Mouse (Mus musculus) intestine, embryonic 15.5 days (tissue): ENCODE measurements at regions not wholly inside any gene's neighbourhood (a gene's known extent, or its start where the extent isn't known, plus 50 kb on each side); places are given as distances from the start of the nearest gene placed in this dataset.
A peak's percentile ranks its signal among the peaks of the same experiment; 100 is the strongest.

ENCODE experiments used
- ATAC-seq: fragments of 200-750 bp; cut with Nextera tagmentation; 2 replicates; pipeline ENCODE4 v1.8.0; 2017; ENCODE audit warnings: moderate TSS enrichment, moderate library complexity
- H3K27ac ChIP-seq: fragments of 300-500 bp; sonication (generic); 2 replicates; pipeline ENCODE4 v1.5.1; 2015; ENCODE audit warnings: mild to moderate bottlenecking, inconsistent platforms
- H3K27me3 ChIP-seq: fragments of 300-500 bp; sonication (generic); replicated peaks from 2 replicates; pipeline ENCODE4 v1.6.1; 2015; ENCODE audit warnings: inconsistent platforms
- H3K36me3 ChIP-seq: fragments of 300-500 bp; sonication (generic); 2 replicates; pipeline ENCODE4 v1.6.1; 2015; ENCODE audit warnings: inconsistent platforms
- H3K4me1 ChIP-seq: fragments of 300-500 bp; sonication (generic); replicated peaks from 2 replicates; pipeline ENCODE4 v1.6.1; 2015; ENCODE audit warnings: inconsistent platforms
- H3K4me2 ChIP-seq: fragments of 300-500 bp; sonication (generic); replicated peaks from 2 replicates; pipeline ENCODE4 v1.6.1; 2015; ENCODE audit warnings: mild to moderate bottlenecking, inconsistent platforms
- H3K4me3 ChIP-seq: fragments of 300-500 bp; sonication (generic); replicated peaks from 2 replicates; pipeline ENCODE4 v1.5.1; 2015; ENCODE audit warnings: inconsistent platforms
- H3K9ac ChIP-seq: fragments of 300-500 bp; sonication (generic); 2 replicates; pipeline ENCODE4 v1.6.1; 2015; ENCODE audit warnings: inconsistent platforms
- H3K9me3 ChIP-seq: fragments of 300-500 bp; sonication (generic); 2 replicates; pipeline ENCODE4 v1.6.1; 2016; ENCODE audit warnings: inconsistent platforms
- WGBS: fragments of 180-500 bp; shearing (Covaris S2); methylation state at CpG from one replicate; pipeline ENCODE4 v1.1.7; 2015; 5-methylcytosine and 5-hydroxymethylcytosine counted together

DNA sequence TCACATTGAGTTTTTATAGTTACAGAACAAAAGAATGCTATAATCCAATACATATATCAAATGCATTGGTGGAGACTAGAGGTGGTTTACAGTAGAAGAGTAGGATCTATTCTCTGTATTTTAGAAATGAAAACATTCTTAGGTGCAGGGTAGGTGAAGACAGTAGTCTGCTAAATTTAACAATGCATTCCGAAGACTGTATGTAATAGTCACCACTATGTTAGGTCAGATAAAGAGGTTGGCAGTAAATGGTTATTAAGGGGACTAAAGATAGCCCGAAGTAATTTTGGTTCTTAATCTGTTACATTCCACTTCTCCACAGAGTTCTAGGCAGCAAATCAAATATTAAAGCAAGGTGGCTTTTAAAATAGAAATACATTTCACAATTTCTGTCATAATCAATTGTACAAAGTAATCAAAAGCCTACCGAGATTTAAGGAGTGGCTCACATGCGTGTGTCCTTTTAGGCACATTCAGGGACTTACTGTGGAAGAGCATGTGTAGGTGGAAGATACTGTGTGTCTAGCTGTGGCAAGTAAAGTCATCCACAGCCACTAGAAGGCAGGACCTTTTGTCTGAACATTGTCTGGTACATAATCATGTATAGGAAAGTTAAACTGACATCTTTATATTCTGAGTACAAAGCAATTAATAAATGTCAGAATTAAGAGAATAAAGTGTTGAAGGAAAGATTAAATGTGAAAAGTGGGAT lies 288.4 kb downstream of the Btg1 start:
- ATAC-seq = no peak
- Histone ChIP-seq H3K4me3 (no peak overlapping the region), H3K27me3 (no peaks in the 10 kb centered on the region), H3K9ac (no peak overlapping the region), H3K4me2 (no peak overlapping the region), H3K36me3 (no peaks in the 10 kb centered on the region), H3K9me3 (no peaks in the 10 kb centered on the region), H3K27ac (no peak overlapping the region), H3K4me1 (no peaks in the 10 kb centered on the region)
- 90% methylated on average over 4 of the region's 4 CpGs for WGBS

DNA sequence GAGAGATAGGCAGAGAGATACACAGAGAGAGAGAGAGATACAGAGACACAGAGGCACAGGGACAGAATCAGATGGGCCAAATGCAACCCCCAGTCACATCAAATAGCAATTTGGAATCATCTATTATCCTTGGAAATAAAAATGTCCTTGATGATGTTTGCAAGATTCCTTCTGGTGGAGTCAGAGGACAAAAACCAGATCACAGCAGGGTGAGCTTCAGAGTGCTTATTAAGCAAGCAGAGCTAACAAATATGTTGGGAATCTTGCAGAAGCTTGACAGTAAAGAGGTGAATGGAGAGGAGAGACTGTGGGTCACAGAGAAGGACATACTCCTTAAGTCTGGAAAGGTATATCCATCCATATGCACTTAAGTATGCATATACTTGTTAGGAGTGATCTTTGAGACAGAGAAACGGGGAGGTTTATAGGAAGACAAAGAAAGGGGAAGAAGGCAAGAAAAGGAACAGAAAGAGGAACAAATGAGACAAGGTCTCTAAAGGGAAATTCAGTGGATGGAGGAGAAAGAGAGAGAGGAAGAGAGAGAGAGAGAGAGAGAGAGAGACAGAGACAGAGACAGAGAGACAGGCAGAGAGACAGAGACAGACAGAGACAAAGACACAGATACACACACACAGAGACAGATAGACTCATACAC lies 293.0 kb downstream of the Btg1 start:
- no peaks in the 10 kb centered on the region for H3K36me3 ChIP-seq
- WGBS = 39% methylated on average over 1 of the region's 1 CpGs
- no peak overlapping the region for H3K27ac ChIP-seq
- no peak for ATAC-seq
- no peak overlapping the region for H3K4me2 ChIP-seq
- H3K9me3 ChIP-seq = peaks cover 5% of the 10 kb centered on the region; the same call in 1 of the 2 replicates
- H3K9ac ChIP-seq = no peak overlapping the region
- H3K4me3 ChIP-seq = no peak overlapping the region
- H3K4me1 ChIP-seq = no peaks in the 10 kb centered on the region
- no peaks in the 10 kb centered on the region for H3K27me3 ChIP-seq

DNA sequence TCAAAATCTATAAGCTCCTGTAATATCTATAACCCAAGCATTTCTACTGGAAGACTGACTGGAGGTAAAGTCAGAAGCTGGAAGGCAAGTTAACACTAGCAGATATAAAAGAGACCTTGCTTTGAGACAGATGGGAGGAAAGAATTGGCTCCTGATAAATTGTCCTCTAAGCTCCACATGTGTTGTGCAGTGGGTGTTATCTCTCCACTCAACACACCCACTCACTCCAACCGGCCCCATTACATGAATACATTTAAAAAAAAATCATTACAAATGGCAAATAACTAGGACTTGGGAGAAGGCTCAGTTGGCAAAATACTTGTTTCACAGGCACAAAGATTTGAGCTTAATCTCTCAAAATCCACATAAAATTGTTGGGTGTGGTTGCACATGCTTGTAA lies 304.4 kb downstream of the Btg1 start:
- H3K9ac ChIP-seq = no peak overlapping the region

DNA sequence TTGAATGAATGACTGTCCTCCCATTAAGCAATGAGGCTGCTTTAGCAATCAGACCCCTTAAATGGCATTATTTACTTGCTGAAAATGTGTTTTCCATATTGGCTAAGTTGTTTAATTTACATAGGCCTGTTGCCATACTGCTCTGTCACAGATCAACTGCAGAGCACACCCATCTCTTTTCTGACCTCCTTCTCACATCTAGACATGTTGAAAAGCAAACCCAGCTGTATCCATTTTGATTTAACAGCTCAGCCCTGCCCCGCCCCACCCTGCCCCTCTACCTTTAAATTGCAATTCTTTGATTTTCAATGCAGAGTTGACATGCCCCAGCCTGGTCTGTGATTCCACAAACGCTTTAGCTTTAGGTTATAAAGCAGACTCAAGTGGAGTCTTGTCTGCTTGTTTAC lies 307.5 kb downstream of the Btg1 start:
- Histone ChIP-seq H3K9me3 (no peaks in the 10 kb centered on the region), H3K27me3 (no peaks in the 10 kb centered on the region), H3K4me1 (peaks cover 6% of the 10 kb centered on the region; the same call in 1 of the 2 replicates), H3K9ac (no peak overlapping the region), H3K4me3 (no peak overlapping the region), H3K27ac (0 out of 2 replicates have a peak overlapping the region, but pooled peaks have one; percentile 52), H3K4me2 (peak overlapping the region; percentile 30; the same call in 1 of the 2 replicates), H3K36me3 (no peaks in the 10 kb centered on the region)
- 45% methylated on average over 2 of the region's 2 CpGs for WGBS
- ATAC-seq = peak; percentile 77

More for the DNA sequence above, 304.4 kb downstream of the Btg1 start:
- H3K9me3 ChIP-seq = 0 out of 2 replicates have a peak, but pooled peaks cover 4% of the 10 kb centered on the region
- H3K27ac ChIP-seq = no peak overlapping the region
- H3K4me3 ChIP-seq = no peak overlapping the region
- H3K36me3 ChIP-seq = no peaks in the 10 kb centered on the region
- WGBS = 67% methylated on average over 1 of the region's 1 CpGs
- no peak for ATAC-seq
- H3K4me1 ChIP-seq = peaks cover 6% of the 10 kb centered on the region; the same call in 1 of the 2 replicates
- no peaks in the 10 kb centered on the region for H3K27me3 ChIP-seq
- no peak overlapping the region for H3K4me2 ChIP-seq

DNA sequence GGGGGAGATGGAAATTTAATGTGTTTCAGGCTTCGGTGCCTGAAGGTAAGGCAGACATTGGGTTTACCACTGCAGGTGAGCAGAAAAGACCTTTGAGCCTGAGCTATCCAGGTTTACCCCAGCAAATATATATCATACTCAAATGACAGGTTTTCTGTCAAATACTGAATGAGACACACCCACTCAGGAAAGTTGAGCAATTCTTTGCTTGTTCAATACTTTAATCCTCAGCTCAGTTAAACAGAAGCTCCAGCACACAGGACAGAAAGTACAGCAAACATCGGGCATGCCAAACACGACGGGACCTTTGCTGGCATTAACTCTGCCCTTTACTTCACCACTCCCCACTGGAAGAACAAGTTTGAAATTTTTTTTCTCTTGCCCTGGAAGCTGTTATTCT lies 307.9 kb downstream of the Btg1 start:
- H3K4me2 ChIP-seq = peak overlapping the region; percentile 30; the same call in 1 of the 2 replicates
- no peaks in the 10 kb centered on the region for H3K27me3 ChIP-seq
- no peak overlapping the region for H3K9ac ChIP-seq
- peak; percentile 95 for ATAC-seq
- no peak overlapping the region for H3K4me3 ChIP-seq
- H3K4me1 ChIP-seq = peaks cover 6% of the 10 kb centered on the region; the same call in 1 of the 2 replicates
- no peaks in the 10 kb centered on the region for H3K9me3 ChIP-seq
- 0 out of 2 replicates have a peak overlapping the region, but pooled peaks have one; percentile 52 for H3K27ac ChIP-seq
- WGBS = 60% methylated on average over 4 of the region's 4 CpGs
- no peaks in the 10 kb centered on the region for H3K36me3 ChIP-seq

DNA sequence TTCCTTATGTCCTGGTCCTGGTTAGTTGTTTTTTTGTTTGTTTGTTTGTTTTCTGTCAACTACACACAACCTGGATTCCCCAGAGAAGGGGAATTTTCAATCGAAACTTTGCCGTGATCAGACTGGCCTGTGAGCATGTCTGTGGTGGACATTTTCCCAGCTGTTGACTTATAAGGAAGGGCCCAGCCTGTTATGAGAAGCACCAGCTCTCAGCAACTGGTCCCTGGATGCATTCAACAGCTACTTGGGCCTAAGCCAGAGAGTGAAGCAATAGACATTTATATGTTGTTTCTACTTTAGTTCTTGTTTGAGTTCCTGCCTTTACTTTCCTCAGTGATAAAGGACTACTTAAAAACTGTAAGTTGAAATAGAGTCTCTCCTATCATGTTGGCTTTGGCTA lies 309.0 kb downstream of the Btg1 start:
- Histone ChIP-seq H3K4me2 (no peak overlapping the region), H3K4me3 (no peak overlapping the region), H3K9me3 (no peaks in the 10 kb centered on the region), H3K27ac (no peak overlapping the region), H3K4me1 (peaks cover 6% of the 10 kb centered on the region; the same call in 1 of the 2 replicates), H3K9ac (no peak overlapping the region), H3K27me3 (no peaks in the 10 kb centered on the region), H3K36me3 (no peaks in the 10 kb centered on the region)
- no peak for ATAC-seq
- WGBS = 71% methylated on average over 2 of the region's 2 CpGs

DNA sequence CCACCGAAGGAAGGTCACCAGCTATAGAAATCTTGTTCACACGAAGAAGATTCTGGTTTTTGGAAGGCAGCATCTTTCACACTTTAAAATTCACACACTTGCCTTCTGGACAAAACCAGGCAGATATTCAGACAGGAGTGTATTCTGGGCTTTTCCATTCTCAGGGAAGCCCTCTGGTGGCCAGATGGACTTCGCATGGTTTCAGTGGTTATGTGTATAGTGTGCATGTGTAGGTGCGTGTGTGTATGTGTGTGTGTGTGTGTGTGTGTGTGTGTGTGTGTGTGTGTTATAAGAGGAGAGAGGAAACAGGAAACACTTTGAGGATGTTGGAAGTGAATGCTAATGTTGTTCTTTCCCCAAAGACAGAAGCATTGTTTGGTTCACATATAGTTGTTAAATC lies 317.9 kb downstream of the Btg1 start:
- WGBS = 64% methylated on average over 4 of the region's 4 CpGs
- Histone ChIP-seq H3K27me3 (no peaks in the 10 kb centered on the region), H3K4me2 (no peak overlapping the region), H3K27ac (no peak overlapping the region), H3K9me3 (no peaks in the 10 kb centered on the region), H3K9ac (no peak overlapping the region), H3K4me1 (no peaks in the 10 kb centered on the region), H3K4me3 (no peak overlapping the region), H3K36me3 (no peaks in the 10 kb centered on the region)
- ATAC-seq = no peak

DNA sequence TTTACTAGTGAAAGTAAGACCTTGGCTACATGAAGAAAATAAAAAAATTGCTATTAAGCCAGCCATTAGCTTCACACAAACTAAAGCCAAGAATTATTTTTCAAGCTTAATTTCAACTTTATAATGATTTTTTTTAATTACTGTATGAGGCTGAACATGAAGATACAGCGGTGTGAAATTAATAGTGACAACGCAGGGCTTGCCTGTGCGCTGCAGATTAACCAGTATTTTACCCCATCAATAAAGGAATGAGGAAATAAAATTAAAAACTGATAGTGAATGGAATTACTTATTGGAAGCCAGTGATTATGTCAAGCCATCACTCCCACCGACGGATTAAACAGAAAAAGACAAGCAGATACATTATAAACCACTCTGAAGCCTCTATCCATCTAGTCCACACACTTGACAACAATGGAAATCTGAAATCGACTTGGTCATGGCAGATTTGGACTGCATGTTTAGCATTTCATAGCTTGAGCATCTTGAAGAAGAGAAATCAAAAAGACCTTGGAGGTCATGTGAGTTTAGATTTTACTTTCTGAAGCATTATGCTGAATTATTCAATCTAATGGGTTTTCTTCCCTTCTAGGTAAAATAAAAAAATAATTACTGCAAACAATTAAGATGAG lies 324.2 kb downstream of the Btg1 start:
- H3K27ac ChIP-seq = no peak overlapping the region
- no peak overlapping the region for H3K4me2 ChIP-seq
- no peak overlapping the region for H3K9ac ChIP-seq
- WGBS = 91% methylated on average over 6 of the region's 6 CpGs
- no peaks in the 10 kb centered on the region for H3K9me3 ChIP-seq
- no peaks in the 10 kb centered on the region for H3K36me3 ChIP-seq
- H3K4me1 ChIP-seq = no peaks in the 10 kb centered on the region
- no peak for ATAC-seq
- H3K27me3 ChIP-seq = no peaks in the 10 kb centered on the region
- no peak overlapping the region for H3K4me3 ChIP-seq

DNA sequence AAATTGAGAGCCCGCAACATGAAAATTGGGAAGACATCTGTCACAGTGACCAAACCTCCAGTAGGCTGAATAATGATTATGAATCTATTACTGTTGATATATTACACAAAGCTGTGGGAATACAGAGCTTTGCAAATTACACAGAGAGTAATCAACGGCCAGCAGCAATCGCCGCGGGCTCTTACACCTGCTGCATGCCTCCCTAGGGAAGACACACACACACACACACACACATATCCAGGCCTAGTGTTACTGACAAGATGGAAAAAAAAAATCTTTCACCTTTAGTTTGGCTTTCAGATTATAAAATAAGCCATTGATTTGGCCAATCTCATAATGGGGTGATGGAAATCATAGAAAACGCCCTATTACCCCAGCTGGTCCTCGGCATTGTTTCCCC lies 327.4 kb downstream of the Btg1 start:
- Histone ChIP-seq H3K27ac (no peak overlapping the region), H3K27me3 (no peaks in the 10 kb centered on the region), H3K36me3 (no peaks in the 10 kb centered on the region), H3K4me3 (no peak overlapping the region), H3K9ac (no peak overlapping the region), H3K4me2 (no peak overlapping the region), H3K9me3 (no peaks in the 10 kb centered on the region), H3K4me1 (no peaks in the 10 kb centered on the region)
- ATAC-seq = no peak
- 92% methylated on average over 7 of the region's 7 CpGs for WGBS

DNA sequence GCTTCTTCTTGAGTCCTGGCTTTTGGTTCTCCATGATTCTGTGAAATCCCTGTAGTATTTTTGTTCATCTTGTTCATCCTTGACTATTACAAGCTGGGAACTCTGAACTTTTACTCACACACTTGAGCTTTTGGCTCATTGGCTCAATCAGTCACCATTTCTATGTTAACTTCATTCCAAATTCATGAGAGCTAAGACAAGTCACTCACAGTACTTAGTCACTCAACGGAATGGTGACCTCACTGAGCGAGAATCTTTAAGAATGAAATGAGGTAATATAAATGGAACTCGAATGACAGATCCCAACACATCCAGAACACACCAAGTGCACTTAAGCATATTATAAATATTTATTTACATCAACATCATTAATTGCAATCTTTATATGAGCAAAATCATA lies 331.2 kb downstream of the Btg1 start:
- no peak overlapping the region for H3K4me2 ChIP-seq

DNA sequence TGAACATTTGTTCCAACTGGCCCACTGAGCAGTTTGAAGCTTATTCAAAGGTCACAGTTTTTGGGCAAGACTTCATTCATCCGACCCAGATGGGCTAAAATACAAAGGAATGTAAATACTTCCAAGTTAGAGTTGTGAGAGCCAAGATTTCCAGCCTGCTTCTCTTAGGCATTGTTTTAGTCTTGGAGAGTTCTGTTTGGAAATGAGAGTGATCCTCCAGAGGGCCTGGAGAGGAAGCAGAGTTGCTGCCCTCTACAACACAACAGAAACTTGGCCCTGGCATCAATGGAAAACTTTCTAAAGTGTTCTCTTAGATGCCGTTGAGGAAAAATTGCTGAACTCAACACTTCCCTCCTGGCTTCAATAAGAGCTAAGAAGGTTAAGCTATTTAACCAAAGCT lies 332.1 kb downstream of the Btg1 start:
- H3K4me2 ChIP-seq = no peak overlapping the region
- no peak overlapping the region for H3K4me3 ChIP-seq
- WGBS = 36% methylated on average over 2 of the region's 2 CpGs
- H3K9me3 ChIP-seq = no peaks in the 10 kb centered on the region
- no peaks in the 10 kb centered on the region for H3K4me1 ChIP-seq
- ATAC-seq = no peak
- no peaks in the 10 kb centered on the region for H3K36me3 ChIP-seq
- H3K27me3 ChIP-seq = no peaks in the 10 kb centered on the region
- H3K9ac ChIP-seq = no peak overlapping the region
- no peak overlapping the region for H3K27ac ChIP-seq

More for the DNA sequence above, 331.2 kb downstream of the Btg1 start:
- 76% methylated on average over 3 of the region's 3 CpGs for WGBS
- Histone ChIP-seq H3K27me3 (no peaks in the 10 kb centered on the region), H3K4me3 (no peak overlapping the region), H3K4me1 (no peaks in the 10 kb centered on the region), H3K27ac (no peak overlapping the region), H3K9me3 (no peaks in the 10 kb centered on the region), H3K36me3 (no peaks in the 10 kb centered on the region), H3K9ac (no peak overlapping the region)
- no peak for ATAC-seq

DNA sequence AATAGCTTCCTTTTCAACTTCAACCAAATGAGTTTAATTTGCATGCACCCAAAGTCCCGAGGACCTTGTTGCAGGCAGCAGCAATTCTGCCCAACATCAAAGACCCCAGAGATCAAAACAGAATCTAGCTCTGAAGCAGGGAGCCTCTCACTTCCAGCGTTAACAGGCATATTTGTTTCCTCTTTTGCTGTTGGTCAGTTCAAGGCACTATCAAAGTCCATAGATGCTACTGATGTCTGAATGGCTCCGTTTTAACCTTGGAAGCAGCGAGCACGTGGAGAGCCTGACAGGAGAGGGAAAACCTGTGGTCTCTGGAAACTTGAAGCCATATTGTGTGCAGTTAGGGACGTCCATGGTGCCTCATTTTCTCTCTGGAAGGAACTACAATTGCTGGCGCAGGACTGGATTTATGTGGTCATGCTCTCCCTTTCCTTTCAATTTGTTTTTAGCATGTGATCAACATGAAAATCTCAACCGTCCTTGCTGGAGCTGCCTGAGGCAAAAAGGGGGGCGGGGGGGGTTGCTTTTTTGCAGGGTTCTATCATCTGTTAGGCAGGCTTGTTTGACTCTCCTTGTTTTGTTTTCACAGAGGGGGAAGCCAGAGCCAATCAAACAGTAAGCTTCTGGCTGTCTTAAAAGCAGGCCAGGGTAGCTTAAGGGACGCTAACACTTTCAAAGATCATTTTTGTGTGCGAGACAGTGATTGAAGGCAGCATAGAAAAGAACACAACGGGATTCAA lies 338.4 kb downstream of the Btg1 start:
- H3K4me2 ChIP-seq = peak overlapping the region; percentile 36
- H3K27me3 ChIP-seq = no peaks in the 10 kb centered on the region
- no peak overlapping the region for H3K9ac ChIP-seq
- H3K9me3 ChIP-seq = no peaks in the 10 kb centered on the region
- no peak overlapping the region for H3K4me3 ChIP-seq
- no peak overlapping the region for H3K27ac ChIP-seq
- ATAC-seq = no peak
- H3K4me1 ChIP-seq = peaks cover 6% of the 10 kb centered on the region; the same call in 1 of the 2 replicates
- 37% methylated on average over 12 of the region's 12 CpGs for WGBS
- no peaks in the 10 kb centered on the region for H3K36me3 ChIP-seq
